Mouse (Mus musculus): ENCODE results near the gene Adamtsl3.

DNA sequence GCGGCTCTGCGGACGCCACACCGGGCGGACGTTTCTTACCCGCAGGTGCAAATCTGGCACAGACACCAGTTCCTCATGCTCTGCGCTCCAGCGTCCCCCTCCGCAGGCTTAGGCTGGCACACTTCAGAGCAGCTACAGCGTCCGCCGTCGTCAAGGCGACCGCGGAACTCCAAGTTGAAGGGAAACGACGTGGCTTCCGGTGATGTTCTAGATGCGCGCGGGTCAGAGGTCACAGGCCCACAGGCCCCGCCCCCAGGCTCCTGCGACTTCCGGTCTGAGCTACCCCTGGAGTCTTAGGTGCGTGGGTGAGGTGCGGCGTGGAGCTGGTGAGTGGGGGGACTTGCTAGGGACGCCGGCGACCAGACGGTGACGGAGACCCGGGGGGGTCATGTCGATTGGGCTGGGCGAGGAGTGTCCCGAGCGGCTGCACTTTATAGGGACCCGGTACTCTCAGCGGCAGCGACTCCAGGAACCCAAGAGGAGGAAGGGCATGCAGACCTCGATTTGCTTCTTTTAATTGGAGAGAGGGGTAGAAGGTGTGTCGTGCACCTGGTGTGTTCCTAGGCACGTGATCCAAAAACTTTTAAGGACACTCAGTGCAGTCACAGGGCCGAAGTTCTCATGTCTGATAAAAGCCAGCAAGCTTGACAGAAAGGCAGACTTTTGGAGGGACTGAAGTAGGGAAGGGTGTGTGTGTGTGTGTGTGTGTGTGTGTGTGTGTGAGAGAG lies 313.0 kb downstream of the Adamtsl3 start, which contains the start of the genes Saxo2 and Efl1:
- TF ChIP-seq CTCF (IDR thresholded peaks at IDR 0.05) = no peak
- TF ChIP-seq EP300 (IDR thresholded peaks at IDR 0.05; ENCODE audit: insufficient read depth, low read depth, low read length) = no peak

Data from heart, adult 2 months (tissue).